Mouse (Mus musculus): ENCODE data around the gene Pla2g16.

DNA sequence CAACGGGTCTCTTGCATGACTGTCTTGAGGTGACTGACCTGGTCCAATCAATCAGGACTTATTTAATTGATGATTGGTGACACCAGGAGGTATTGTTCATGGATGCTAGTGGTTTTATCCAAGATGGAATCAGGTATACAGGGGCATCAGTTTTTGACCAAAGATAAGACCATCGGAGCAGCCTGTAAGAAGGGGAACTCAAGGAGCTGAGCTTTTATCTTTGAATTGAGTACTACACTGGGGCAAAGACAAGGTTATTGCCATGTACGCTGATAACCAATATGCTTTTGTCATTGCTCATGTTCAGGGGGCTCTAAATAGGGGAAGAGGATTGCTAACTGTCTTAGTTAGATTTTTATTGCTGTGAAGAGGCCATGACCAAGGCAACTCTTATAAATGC, 8.3 kb upstream of the Pla2g16 start:
- TF ChIP-seq CTCF (IDR thresholded peaks at IDR 0.05; ENCODE audit: borderline replicate concordance, control insufficient read depth, extremely low read depth, insufficient read depth, low read length, poor library complexity) (no peak), POLR2A (IDR thresholded peaks at IDR 0.05; ENCODE audit: control insufficient read depth, extremely low read depth, insufficient read depth, low read length, poor library complexity) (no peak)

Data from thymus, adult 2 months (tissue).